In genomic region chr13:69242544-69243296, GRCm38 (mm10) we compare ENCODE assay signal across 29 mouse cellular contexts.
A peak's percentile ranks its signal among the peaks of the same experiment; 100 is the strongest.
DNase-seq lines count a peak whose midpoint lies in the region; ATAC-seq lines count a peak whose summit lies in the region.
"Had no signal": no experiment of that assay in that cellular context is flagged by ENCODE, and none has a peak within 500 bp of the region (broad histone marks: within the 10 kb centered on the region; RNA-seq: fewer than 3 reads in every experiment).

No protein-coding gene starts in this region.

- 20% methylated on average over 14 of the region's 14 CpGs for WGBS in kidney, embryonic 14.5 days
- 44% methylated on average over 14 of the region's 14 CpGs for WGBS in neural tube, embryonic 12.5 days
- 11% methylated on average over 14 of the region's 14 CpGs for WGBS in limb, embryonic 13.5 days
- 86% methylated on average over 14 of the region's 14 CpGs for WGBS in midbrain, embryonic 15.5 days

- no peak overlapping the region for H3K27ac ChIP-seq in kidney, embryonic 14.5 days (ENCODE audit: low read depth, low read length)
- no peak overlapping the region for H3K27ac ChIP-seq in neural tube, embryonic 12.5 days
- H3K27ac ChIP-seq in limb, embryonic 13.5 days, result no peak overlapping the region
- H3K27ac ChIP-seq in midbrain, embryonic 15.5 days, result no peak overlapping the region
- H3K27ac ChIP-seq: embryonic facial prominence, embryonic 13.5 days; forebrain, embryonic 10.5 days; forebrain, embryonic 15.5 days; hindbrain, embryonic 10.5 days; hindbrain, postnatal 0 days; left cerebral cortex, adult 2 months; liver, embryonic 15.5 days; stomach, postnatal 0 days had no signal

- H3K27me3 ChIP-seq in kidney, embryonic 14.5 days (ENCODE audit: control insufficient read depth, insufficient read depth, low read length), result no peaks in the 10 kb centered on the region
- H3K27me3 ChIP-seq in neural tube, embryonic 12.5 days (replicated peaks), result no peaks in the 10 kb centered on the region
- H3K27me3 ChIP-seq in limb, embryonic 13.5 days, result peaks cover 18% of the 10 kb centered on the region; the same call in 1 of the 2 replicates
- H3K27me3 ChIP-seq in midbrain, embryonic 15.5 days (replicated peaks), result no peaks in the 10 kb centered on the region
- H3K27me3 ChIP-seq: embryonic facial prominence, embryonic 13.5 days; forebrain, embryonic 15.5 days; liver, embryonic 15.5 days had no signal

- H3K9ac ChIP-seq in kidney, embryonic 14.5 days (ENCODE audit: low read depth, low read length), result no peak overlapping the region
- H3K9ac ChIP-seq in neural tube, embryonic 12.5 days, result no peak overlapping the region
- H3K9ac ChIP-seq in limb, embryonic 13.5 days, result no peak overlapping the region
- H3K9ac ChIP-seq in midbrain, embryonic 15.5 days, result no peak overlapping the region
- H3K9ac ChIP-seq: embryonic facial prominence, embryonic 13.5 days; forebrain, embryonic 15.5 days; liver, embryonic 15.5 days; lung, embryonic 14.5 days had no signal

- H3K4me1 ChIP-seq in kidney, embryonic 14.5 days (ENCODE audit: control insufficient read depth, insufficient read depth, low read length), result no peaks in the 10 kb centered on the region
- peaks cover 3% of the 10 kb centered on the region; the same call in 1 of the 2 replicates for H3K4me1 ChIP-seq in neural tube, embryonic 12.5 days
- H3K4me1 ChIP-seq in limb, embryonic 13.5 days, result peaks cover 11% of the 10 kb centered on the region
- no peaks in the 10 kb centered on the region for H3K4me1 ChIP-seq in midbrain, embryonic 15.5 days
- H3K4me1 ChIP-seq: embryonic facial prominence, embryonic 13.5 days; forebrain, embryonic 10.5 days; liver, embryonic 15.5 days had no signal

- H3K4me2 ChIP-seq in kidney, embryonic 14.5 days (replicated peaks; ENCODE audit: low read depth, low read length), result peak overlapping the region; percentile 3; the same call in 1 of the 2 replicates
- H3K4me2 ChIP-seq in neural tube, embryonic 12.5 days (replicated peaks), result no peak overlapping the region
- H3K4me2 ChIP-seq in limb, embryonic 13.5 days (replicated peaks), result peak overlapping the region; percentile 35
- no peak overlapping the region for H3K4me2 ChIP-seq in midbrain, embryonic 15.5 days
- H3K4me2 ChIP-seq: embryonic facial prominence, embryonic 13.5 days; forebrain, embryonic 15.5 days; liver, embryonic 15.5 days; lung, embryonic 14.5 days had no signal

- ATAC-seq in kidney, embryonic 14.5 days (ENCODE audit: low FRiP score, low TSS enrichment), result peak; percentile 88
- peak; percentile 53; the same call in 1 of the 2 replicates for ATAC-seq in neural tube, embryonic 12.5 days (ENCODE audit: low FRiP score, low read depth)
- ATAC-seq in limb, embryonic 13.5 days (ENCODE audit: low FRiP score, low read depth), result 0 out of 2 replicates have a peak, but pooled peaks have one; percentile 44
- no peak for ATAC-seq in midbrain, embryonic 15.5 days (replicated peaks)
- ATAC-seq: CD4-positive, CD25-positive, alpha-beta regulatory T cell, adult 4 months; forebrain, embryonic 15.5 days; hindbrain, postnatal 0 days; intestine, embryonic 16.5 days had no signal

- H3K4me3 ChIP-seq in kidney, embryonic 14.5 days (ENCODE audit: low read length), result no peak overlapping the region
- H3K4me3 ChIP-seq in neural tube, embryonic 12.5 days, result no peak overlapping the region
- no peak overlapping the region for H3K4me3 ChIP-seq in limb, embryonic 13.5 days
- no peak overlapping the region for H3K4me3 ChIP-seq in midbrain, embryonic 15.5 days
- H3K4me3 ChIP-seq: embryonic facial prominence, embryonic 13.5 days; forebrain, embryonic 10.5 days; forebrain, embryonic 15.5 days; hindbrain, embryonic 10.5 days; left cerebral cortex, adult 2 months; liver, embryonic 15.5 days had no signal

- H3K9me3 ChIP-seq in kidney, embryonic 14.5 days (ENCODE audit: control insufficient read depth, low read length), result no peaks in the 10 kb centered on the region
- H3K9me3 ChIP-seq in neural tube, embryonic 12.5 days, result no peaks in the 10 kb centered on the region
- no peaks in the 10 kb centered on the region for H3K9me3 ChIP-seq in limb, embryonic 13.5 days
- H3K9me3 ChIP-seq in midbrain, embryonic 15.5 days, result no peaks in the 10 kb centered on the region
- H3K9me3 ChIP-seq: embryonic facial prominence, embryonic 13.5 days; forebrain, embryonic 10.5 days; forebrain, embryonic 15.5 days; hindbrain, embryonic 10.5 days had no signal

- no peaks in the 10 kb centered on the region for H3K36me3 ChIP-seq in kidney, embryonic 14.5 days (ENCODE audit: control insufficient read depth, insufficient read depth, low read length)
- no peaks in the 10 kb centered on the region for H3K36me3 ChIP-seq in neural tube, embryonic 12.5 days
- no peaks in the 10 kb centered on the region for H3K36me3 ChIP-seq in limb, embryonic 13.5 days
- H3K36me3 ChIP-seq in midbrain, embryonic 15.5 days (replicated peaks), result no peaks in the 10 kb centered on the region
- H3K36me3 ChIP-seq: embryonic facial prominence, embryonic 13.5 days; forebrain, embryonic 10.5 days; forebrain, embryonic 15.5 days; hindbrain, embryonic 10.5 days; liver, embryonic 15.5 days had no signal

- no peak for DNase-seq in kidney, postnatal 14 days
- DNase-seq in neural tube, embryonic 10.5 days (ENCODE audit: extremely low spot score, low spot score), result no peak
- DNase-seq in testis, postnatal 10 days (ENCODE audit: low spot score), result no peak
- DNase-seq: adrenal gland, postnatal 14 days; cerebellum, adult 11 months; cerebellum, adult 9-10 months; cerebellum, postnatal 36 days; heart, postnatal 14 days; kidney, adult 9 months; lung, embryonic 14.5 days; lung, postnatal 14 days; midbrain, embryonic 14.5 days; right cerebral cortex, postnatal 4 days; thymus, adult 2 months; thymus, postnatal 36 days had no signal

Comparison
In these comparisons a context has a peak if more than half of its experiments do, and no peak if none do; other contexts are left out.
1. H3K4me2 ChIP-seq: peak in kidney, embryonic 14.5 days (single experiment) and limb, embryonic 13.5 days (single experiment); none in neural tube, embryonic 12.5 days (single experiment) and midbrain, embryonic 15.5 days (single experiment).